Mouse (Mus musculus) heart, postnatal 0 days (tissue): Measurements from ENCODE around the gene Gm48552.

Experiments used
- CTCF ChIP-seq: IDR thresholded peaks from 2 replicates; pipeline ENCODE4 v1.5.1; 2016; ENCODE audit warnings: antibody characterized with exemption, control low read depth, low read depth
- EP300 ChIP-seq: IDR thresholded peaks from 2 replicates; pipeline ENCODE4 v1.6.1; 2016; ENCODE audit warnings: antibody characterized with exemption, low read depth

DNA sequence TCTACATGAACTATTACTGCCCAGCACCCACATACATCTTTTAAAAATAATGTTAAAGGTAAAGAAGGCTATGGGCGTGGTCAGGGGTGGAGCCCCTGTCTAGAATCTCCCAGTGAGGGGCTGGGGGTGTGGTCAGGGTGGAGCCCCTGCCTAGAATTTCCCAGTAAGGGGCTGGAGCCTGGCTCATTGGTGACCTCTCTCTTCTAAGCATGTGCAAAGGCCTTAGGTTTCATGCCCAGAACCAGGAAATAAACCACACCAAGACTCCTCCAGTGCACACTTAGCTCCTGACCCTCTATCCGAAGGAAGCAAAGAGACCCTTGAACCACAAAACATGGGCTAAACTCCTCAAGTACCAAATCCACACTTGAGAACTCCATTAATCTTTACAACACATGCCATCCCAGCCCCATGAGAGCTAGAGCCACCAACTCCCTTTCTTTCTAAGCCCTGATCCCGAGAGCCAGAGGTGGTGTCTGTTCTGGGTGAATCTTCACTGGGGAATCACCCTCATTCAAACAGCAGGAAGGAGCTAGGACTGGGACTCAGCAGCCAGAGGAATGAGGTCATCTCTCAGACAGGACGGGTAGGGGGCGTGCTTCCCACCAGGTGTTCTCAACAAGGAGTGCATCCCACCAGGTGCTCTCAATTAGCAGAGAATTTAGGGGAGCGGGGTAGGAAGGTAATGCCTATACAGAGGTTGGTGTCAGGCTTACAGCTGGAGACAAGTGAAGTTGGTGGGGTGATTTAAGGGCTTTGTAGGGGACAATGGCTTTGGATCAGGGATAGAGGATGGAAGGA is 12.0 kb upstream of the Gm48552 start:
- no peak for TF ChIP-seq EP300
- TF ChIP-seq CTCF = no peak
